Mouse (Mus musculus) C2C12 (cell line): ENCODE measurements around the gene Fam174b.

ENCODE experiments used
- CEBPB ChIP-seq: IDR thresholded peaks from one replicate; pipeline ENCODE4 v1.6.1; 2011; ENCODE audit warnings: low read depth, mild to moderate bottlenecking, control low read depth, moderate library complexity
- CTCF ChIP-seq: IDR thresholded peaks from one replicate; pipeline ENCODE4 v1.5.1; 2011; ENCODE audit not compliant: control insufficient read depth, insufficient read depth, insufficient read length
- MAX ChIP-seq: IDR thresholded peaks from one replicate; pipeline ENCODE4 v1.6.1; 2011; ENCODE audit warnings: mild to moderate bottlenecking, control low read depth
- MYOD1 ChIP-seq: IDR thresholded peaks from one replicate; pipeline ENCODE4 v1.6.1; 2011; ENCODE audit warnings: low read depth; ENCODE audit not compliant: control insufficient read depth, insufficient read length
- MYOG ChIP-seq: IDR thresholded peaks from one replicate; pipeline ENCODE4 v1.6.1; 2011; ENCODE audit not compliant: control insufficient read depth, insufficient read length; ENCODE audit errors: extremely low read depth
- USF1 ChIP-seq: IDR thresholded peaks from one replicate; pipeline ENCODE4 v1.6.1; 2011; ENCODE audit warnings: low read depth, mild to moderate bottlenecking, control low read depth, moderate library complexity

DNA sequence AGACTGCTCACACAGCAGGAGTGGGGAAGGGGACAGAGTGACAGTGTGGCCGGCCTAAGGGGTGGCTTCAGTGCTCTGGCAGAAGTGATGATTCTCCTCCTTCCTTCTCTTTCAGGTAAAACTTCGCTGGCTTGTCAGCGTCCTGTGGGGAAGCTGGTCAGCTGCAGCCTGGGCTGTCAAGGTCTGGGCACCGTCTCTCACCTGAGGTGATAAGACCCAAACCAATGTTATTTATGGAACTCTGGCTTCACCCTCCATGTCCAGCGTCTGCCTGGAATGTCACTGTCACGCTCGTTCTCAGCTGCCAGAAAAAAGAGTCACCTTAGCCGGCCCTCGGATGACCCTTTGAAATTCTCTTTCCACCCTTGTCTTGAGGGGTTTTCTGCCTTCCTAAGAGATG is 34.7 kb downstream of the Fam174b start:
- TF ChIP-seq CTCF, result no peak
- no peak for TF ChIP-seq CEBPB
- TF ChIP-seq MYOG, result no peak
- TF ChIP-seq MYOD1, result no peak
- TF ChIP-seq MAX, result no peak
- no peak for TF ChIP-seq USF1
